Mouse (Mus musculus): ENCODE data around the gene Zfp710. TPM values are rescaled to one million over a fixed set of nuclear protein-coding genes. Genes with fewer than 3 reads are reported as not detected.
"Not testable (repeated sequence)": the region's sequence is repeated elsewhere in the genome, so short reads cannot be mapped to it uniquely, and the experiment has no call there.

The Zfp710 gene
- polyA plus RNA-seq, 1 experiment from 2014 or later: 12.4 TPM

DNA sequence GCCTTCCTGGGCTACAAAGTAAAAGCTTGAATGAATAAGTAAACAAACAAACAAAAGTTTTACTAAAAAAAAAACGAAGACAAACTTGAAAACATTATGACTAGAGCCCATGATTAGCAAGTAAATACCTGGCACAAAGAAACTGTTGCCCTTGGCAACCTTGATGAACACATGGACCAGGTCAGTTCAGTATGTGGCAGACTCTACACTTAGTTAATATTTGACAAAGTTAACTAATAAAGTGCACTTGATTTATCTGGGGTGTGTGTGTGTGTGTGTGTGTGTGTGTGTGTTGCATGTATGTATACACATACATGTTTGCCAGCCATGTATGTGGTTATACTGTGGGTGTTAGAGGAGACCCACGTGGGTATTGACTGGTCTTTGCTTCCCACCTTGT is 25.1 kb downstream of the Zfp710 start:
- Histone ChIP-seq H3K9me3 (replicated peaks; ENCODE audit: control insufficient read depth, low read length) (no peaks in the 10 kb centered on the region), H3K9ac (ENCODE audit: low read length) (no peak overlapping the region), H3K27me3 (ENCODE audit: control insufficient read depth, insufficient read depth, low read length) (no peaks in the 10 kb centered on the region), H3K4me1 (ENCODE audit: control insufficient read depth, insufficient read depth, low read length) (peaks cover 26% of the 10 kb centered on the region), H3K36me3 (ENCODE audit: control insufficient read depth, insufficient read depth) (no peaks in the 10 kb centered on the region), H3K4me3 (ENCODE audit: low read length) (no peak overlapping the region), H3K27ac (ENCODE audit: low read length) (no peak overlapping the region), H3K4me2 (ENCODE audit: low read depth, low read length) (no peak overlapping the region)
- no peak for ATAC-seq (replicated peaks; ENCODE audit: extremely low read depth, insufficient read depth, low FRiP score)
- WGBS: 76% methylated on average over 2 of the region's 2 CpGs

DNA sequence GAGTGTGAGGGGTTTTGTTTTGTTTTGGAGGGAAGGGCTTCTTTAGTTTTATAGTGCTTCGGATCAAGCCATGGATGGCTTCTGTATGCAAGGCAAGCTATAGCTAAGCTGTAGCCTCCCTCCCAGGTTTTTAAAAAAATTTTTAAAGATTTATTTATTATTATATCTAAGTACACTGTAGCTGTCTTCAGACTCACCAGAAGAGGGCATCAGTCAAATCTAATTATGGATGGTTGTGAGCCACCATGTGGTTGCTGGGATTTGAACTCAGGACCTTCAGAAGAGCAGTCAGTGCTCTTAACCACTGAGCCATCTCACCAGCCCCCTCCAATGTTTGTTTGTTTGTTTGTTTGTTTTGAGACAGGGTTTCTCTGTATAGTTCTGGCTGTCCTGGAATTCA is 25.8 kb downstream of the Zfp710 start:
- H3K9ac ChIP-seq (ENCODE audit: low read length); ATAC-seq (replicated peaks; ENCODE audit: extremely low read depth, insufficient read depth, low FRiP score); H3K36me3 ChIP-seq (ENCODE audit: control insufficient read depth, insufficient read depth); H3K4me3 ChIP-seq (ENCODE audit: low read length); H3K9me3 ChIP-seq (replicated peaks; ENCODE audit: control insufficient read depth, low read length); H3K4me2 ChIP-seq (ENCODE audit: low read depth, low read length); H3K27me3 ChIP-seq (ENCODE audit: control insufficient read depth, insufficient read depth, low read length); H3K27ac ChIP-seq (ENCODE audit: low read length): not testable (repeated sequence)
- WGBS: 97% methylated on average over 1 of the region's 1 CpGs
- H3K4me1 ChIP-seq (ENCODE audit: control insufficient read depth, insufficient read depth, low read length): peaks cover 26% of the 10 kb centered on the region

DNA sequence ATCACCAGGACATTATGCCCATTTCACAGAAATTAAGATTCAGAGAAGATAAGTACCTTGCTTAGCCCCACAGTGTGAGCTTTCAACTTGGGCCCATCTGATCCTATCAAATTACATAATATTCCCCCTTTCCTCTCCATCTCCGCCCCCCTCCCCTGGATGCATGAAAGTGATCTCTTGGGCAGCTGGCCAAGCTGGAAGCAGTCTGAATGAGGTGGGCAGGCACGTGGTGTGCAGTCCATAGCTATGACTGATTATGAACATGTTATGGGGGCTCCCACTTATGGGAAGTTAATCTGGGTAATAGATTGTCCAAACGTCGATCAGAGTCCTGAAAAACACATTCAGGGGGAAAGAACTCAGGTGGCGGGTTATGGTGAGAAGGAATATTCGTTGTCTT is 27.2 kb downstream of the Zfp710 start:
- H3K9ac ChIP-seq (ENCODE audit: low read length): no peak overlapping the region
- H3K4me1 ChIP-seq (ENCODE audit: control insufficient read depth, insufficient read depth, low read length): peaks cover 36% of the 10 kb centered on the region
- no peak overlapping the region for H3K4me3 ChIP-seq (ENCODE audit: low read length)
- peak overlapping the region; percentile 50 for H3K4me2 ChIP-seq (ENCODE audit: low read depth, low read length)
- 36% methylated on average over 6 of the region's 6 CpGs for WGBS
- H3K36me3 ChIP-seq (ENCODE audit: control insufficient read depth, insufficient read depth): no peaks in the 10 kb centered on the region
- 0 out of 2 replicates have a peak, but pooled peaks have one; percentile 15 for ATAC-seq (replicated peaks; ENCODE audit: extremely low read depth, insufficient read depth, low FRiP score)
- peak overlapping the region; percentile 70 for H3K27ac ChIP-seq (ENCODE audit: low read length)
- H3K9me3 ChIP-seq (replicated peaks; ENCODE audit: control insufficient read depth, low read length): no peaks in the 10 kb centered on the region
- H3K27me3 ChIP-seq (ENCODE audit: control insufficient read depth, insufficient read depth, low read length): no peaks in the 10 kb centered on the region

DNA sequence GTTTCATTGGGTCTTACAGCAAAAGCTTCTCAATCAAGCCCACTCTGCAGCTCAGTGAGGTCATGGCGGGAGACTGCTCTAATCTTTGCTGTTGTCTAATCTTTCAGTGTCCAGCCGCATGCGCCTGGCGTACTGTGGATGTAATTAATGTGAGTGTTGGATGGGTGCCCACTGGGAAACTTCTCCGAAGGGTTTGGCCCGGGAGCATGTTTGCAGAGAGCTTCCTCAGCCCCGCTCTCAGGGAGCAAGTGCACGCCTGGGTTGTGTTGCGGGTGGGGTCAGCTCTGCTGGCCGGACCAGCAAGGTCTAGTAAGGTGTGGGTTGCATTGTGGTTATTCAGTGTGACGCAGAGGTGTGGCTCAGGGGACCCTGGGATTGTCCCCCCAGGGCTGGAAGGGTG is 27.6 kb downstream of the Zfp710 start:
- H3K4me2 ChIP-seq (ENCODE audit: low read depth, low read length): peak overlapping the region; percentile 50
- WGBS: 21% methylated on average over 11 of the region's 11 CpGs
- H3K36me3 ChIP-seq (ENCODE audit: control insufficient read depth, insufficient read depth): no peaks in the 10 kb centered on the region
- H3K27me3 ChIP-seq (ENCODE audit: control insufficient read depth, insufficient read depth, low read length): no peaks in the 10 kb centered on the region
- peak overlapping the region; percentile 38 for H3K9ac ChIP-seq (ENCODE audit: low read length)
- H3K4me1 ChIP-seq (ENCODE audit: control insufficient read depth, insufficient read depth, low read length): peaks cover 40% of the 10 kb centered on the region
- ATAC-seq (replicated peaks; ENCODE audit: extremely low read depth, insufficient read depth, low FRiP score): peak; percentile 70; the same call in 1 of the 2 replicates
- no peaks in the 10 kb centered on the region for H3K9me3 ChIP-seq (replicated peaks; ENCODE audit: control insufficient read depth, low read length)
- no peak overlapping the region for H3K4me3 ChIP-seq (ENCODE audit: low read length)
- H3K27ac ChIP-seq (ENCODE audit: low read length): peak overlapping the region; percentile 70

DNA sequence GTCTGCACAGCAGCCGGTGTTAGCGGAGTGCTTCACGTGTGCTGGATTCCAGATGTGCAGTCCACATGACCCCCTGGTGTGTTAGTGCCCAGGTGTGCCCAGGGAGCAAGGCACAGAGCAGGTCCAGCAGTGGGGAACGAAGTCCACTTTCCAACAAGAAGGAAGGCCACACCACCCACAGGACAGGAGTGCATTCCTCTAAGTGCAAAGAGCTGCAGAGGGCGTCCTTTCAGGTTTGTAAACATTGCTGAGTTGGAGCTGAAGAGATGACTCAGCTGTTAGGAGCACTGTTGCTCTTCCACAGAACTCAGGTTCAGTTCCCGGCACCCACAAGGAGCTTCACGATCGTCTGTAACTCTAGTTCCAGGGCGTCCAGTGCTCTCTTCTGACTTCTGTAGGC is 28.5 kb downstream of the Zfp710 start:
- H3K9me3 ChIP-seq (replicated peaks; ENCODE audit: control insufficient read depth, low read length): no peaks in the 10 kb centered on the region
- no peak overlapping the region for H3K27ac ChIP-seq (ENCODE audit: low read length)
- H3K27me3 ChIP-seq (ENCODE audit: control insufficient read depth, insufficient read depth, low read length): no peaks in the 10 kb centered on the region
- no peak overlapping the region for H3K4me3 ChIP-seq (ENCODE audit: low read length)
- WGBS: 91% methylated on average over 9 of the region's 9 CpGs
- peaks cover 46% of the 10 kb centered on the region for H3K4me1 ChIP-seq (ENCODE audit: control insufficient read depth, insufficient read depth, low read length)
- H3K9ac ChIP-seq (ENCODE audit: low read length): no peak overlapping the region
- no peaks in the 10 kb centered on the region for H3K36me3 ChIP-seq (ENCODE audit: control insufficient read depth, insufficient read depth)
- no peak for ATAC-seq (replicated peaks; ENCODE audit: extremely low read depth, insufficient read depth, low FRiP score)
- no peak overlapping the region for H3K4me2 ChIP-seq (ENCODE audit: low read depth, low read length)

DNA sequence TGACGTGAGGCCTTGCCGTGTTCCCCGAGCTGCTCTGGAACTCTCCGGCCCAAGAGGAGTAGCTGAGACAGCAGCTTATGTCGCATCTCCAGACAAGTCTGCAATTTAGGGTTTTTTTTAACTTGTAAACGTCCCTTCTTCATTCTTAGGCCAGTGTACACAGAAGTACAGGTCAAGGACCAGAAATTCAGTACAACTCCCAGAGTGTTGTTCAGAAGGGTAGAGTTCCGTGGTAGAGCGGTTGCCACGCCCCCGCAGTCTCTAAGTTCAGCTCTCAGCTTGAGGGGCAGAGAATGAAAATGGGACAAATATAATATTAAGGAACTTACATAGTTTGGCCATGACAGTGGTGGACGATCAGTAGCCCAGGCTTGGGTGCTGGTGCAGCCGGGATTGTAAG is 31.2 kb downstream of the Zfp710 start:
- 71% methylated on average over 12 of the region's 12 CpGs for WGBS
- H3K9me3 ChIP-seq (replicated peaks; ENCODE audit: control insufficient read depth, low read length): no peaks in the 10 kb centered on the region
- peaks cover 68% of the 10 kb centered on the region for H3K4me1 ChIP-seq (ENCODE audit: control insufficient read depth, insufficient read depth, low read length)
- H3K27ac ChIP-seq (ENCODE audit: low read length): peak overlapping the region; percentile 59
- H3K9ac ChIP-seq (ENCODE audit: low read length): no peak overlapping the region
- no peaks in the 10 kb centered on the region for H3K27me3 ChIP-seq (ENCODE audit: control insufficient read depth, insufficient read depth, low read length)
- no peaks in the 10 kb centered on the region for H3K36me3 ChIP-seq (ENCODE audit: control insufficient read depth, insufficient read depth)
- H3K4me2 ChIP-seq (ENCODE audit: low read depth, low read length): peak overlapping the region; percentile 17; the same call in 1 of the 2 replicates
- H3K4me3 ChIP-seq (ENCODE audit: low read length): peak overlapping the region; percentile 5; the same call in 1 of the 2 replicates
- no peak for ATAC-seq (replicated peaks; ENCODE audit: extremely low read depth, insufficient read depth, low FRiP score)

DNA sequence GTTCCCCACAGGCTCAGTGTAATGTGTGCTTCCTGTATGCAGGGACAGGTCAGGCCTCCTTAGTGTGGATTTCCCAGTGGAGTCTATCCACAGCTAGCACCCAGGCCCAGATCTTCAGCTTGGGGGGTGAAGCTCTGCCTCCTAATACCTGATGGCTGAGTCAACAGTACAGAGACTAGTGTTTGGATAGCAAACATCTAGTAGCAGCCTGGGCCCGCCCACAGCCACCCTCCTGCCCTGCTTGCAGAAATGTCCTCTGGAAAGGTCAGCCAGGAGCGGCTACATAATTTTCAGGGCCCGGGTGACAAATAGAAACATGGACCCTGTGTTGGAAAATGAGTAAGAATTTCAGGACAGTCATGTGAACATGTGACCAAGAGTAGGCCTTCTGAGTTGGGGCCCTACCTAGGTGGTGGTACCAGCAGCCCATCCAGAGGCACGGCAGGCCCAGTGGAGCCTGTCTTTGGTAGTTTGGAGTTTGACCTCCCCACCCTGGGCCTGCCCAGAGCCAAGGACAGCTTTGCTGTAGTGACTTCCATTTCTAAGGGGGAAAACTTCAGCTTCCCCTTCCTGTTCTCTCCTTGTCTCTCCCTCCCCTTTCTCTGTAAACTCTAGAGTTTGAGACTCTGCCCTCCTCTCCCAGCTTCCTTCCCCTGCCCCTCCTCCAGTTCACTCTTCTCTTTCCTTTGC is 32.5 kb downstream of the Zfp710 start:
- ATAC-seq (replicated peaks; ENCODE audit: extremely low read depth, insufficient read depth, low FRiP score): no peak; the same call in 1 of the 2 replicates
- Histone ChIP-seq H3K4me1 (ENCODE audit: control insufficient read depth, insufficient read depth, low read length) (peaks cover 65% of the 10 kb centered on the region), H3K4me3 (ENCODE audit: low read length) (no peak overlapping the region)

DNA sequence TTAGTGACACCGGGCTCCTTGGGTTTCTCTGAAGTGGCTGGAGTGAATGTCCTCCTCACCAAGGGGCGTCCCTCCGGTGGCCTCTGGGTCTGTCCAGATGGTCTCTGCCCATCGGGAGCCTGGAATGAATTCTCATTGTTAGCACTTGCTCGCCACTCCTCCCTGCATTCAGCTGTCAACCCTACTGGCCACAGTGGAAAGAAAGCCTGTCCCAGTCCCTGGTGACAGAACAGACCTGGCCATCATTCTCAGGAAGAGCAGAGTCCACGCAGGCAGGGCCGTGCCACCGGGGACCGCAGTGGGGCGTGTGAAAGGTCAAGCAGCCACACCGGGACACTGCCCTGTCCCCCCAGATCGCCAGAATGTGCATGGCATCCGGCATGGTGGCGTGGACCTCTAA is 33.2 kb downstream of the Zfp710 start:
- H3K9ac ChIP-seq (ENCODE audit: low read length): peak overlapping the region; percentile 60
- peaks cover 58% of the 10 kb centered on the region for H3K4me1 ChIP-seq (ENCODE audit: control insufficient read depth, insufficient read depth, low read length)
- no peak for ATAC-seq (replicated peaks; ENCODE audit: extremely low read depth, insufficient read depth, low FRiP score)

More for the DNA sequence above, 32.5 kb downstream of the Zfp710 start:
- Histone ChIP-seq H3K27me3 (ENCODE audit: control insufficient read depth, insufficient read depth, low read length) (no peaks in the 10 kb centered on the region), H3K27ac (ENCODE audit: low read length) (peak overlapping the region; percentile 92), H3K36me3 (ENCODE audit: control insufficient read depth, insufficient read depth) (no peaks in the 10 kb centered on the region), H3K9me3 (replicated peaks; ENCODE audit: control insufficient read depth, low read length) (no peaks in the 10 kb centered on the region), H3K4me2 (ENCODE audit: low read depth, low read length) (peak overlapping the region; percentile 29; the same call in 1 of the 2 replicates), H3K9ac (ENCODE audit: low read length) (peak overlapping the region; percentile 60)
- whole genome bisulfite sequencing: 37% methylated on average over 4 of the region's 4 CpGs

DNA sequence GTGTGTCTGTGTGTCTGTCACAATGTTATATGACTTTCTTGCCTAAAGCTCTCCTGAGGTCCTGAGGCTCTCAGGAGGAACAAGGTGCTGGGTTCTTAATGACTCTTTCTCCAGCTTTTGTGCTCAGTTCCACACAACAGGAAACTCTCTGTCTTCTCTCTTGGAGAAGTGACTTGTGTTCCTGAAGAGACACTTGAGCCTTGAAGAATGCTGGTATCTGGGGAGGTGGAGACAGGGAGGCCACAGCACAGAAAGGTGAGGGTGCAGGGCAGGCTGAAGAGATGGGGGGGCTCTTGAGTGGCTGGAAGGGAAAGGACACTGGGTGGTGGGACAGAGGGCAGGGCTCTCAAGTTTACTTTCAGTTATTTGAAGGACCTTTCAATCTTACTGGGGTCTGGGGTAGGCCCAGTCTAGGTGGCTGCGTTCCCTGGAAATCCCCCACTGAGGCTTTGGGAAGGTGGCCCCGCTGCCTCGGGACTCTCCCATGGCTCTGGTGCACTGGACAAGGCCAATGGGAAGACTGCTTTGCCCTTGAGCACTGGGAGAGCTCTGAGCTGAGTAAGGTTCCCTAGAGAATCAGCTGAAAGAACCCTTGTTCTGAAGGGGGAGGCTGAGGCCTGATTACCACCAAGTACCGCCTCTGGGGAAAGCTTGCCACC is 33.9 kb downstream of the Zfp710 start:
- H3K27me3 ChIP-seq (ENCODE audit: control insufficient read depth, insufficient read depth, low read length): no peaks in the 10 kb centered on the region
- no peak for ATAC-seq (replicated peaks; ENCODE audit: extremely low read depth, insufficient read depth, low FRiP score)
- peak overlapping the region; percentile 43 for H3K9ac ChIP-seq (ENCODE audit: low read length)
- H3K9me3 ChIP-seq (replicated peaks; ENCODE audit: control insufficient read depth, low read length): no peaks in the 10 kb centered on the region
- no peak overlapping the region for H3K4me3 ChIP-seq (ENCODE audit: low read length)
- H3K27ac ChIP-seq (ENCODE audit: low read length): peak overlapping the region; percentile 92
- H3K4me1 ChIP-seq (ENCODE audit: control insufficient read depth, insufficient read depth, low read length): peaks cover 55% of the 10 kb centered on the region
- no peaks in the 10 kb centered on the region for H3K36me3 ChIP-seq (ENCODE audit: control insufficient read depth, insufficient read depth)
- WGBS: 56% methylated on average over 4 of the region's 4 CpGs
- no peak overlapping the region for H3K4me2 ChIP-seq (ENCODE audit: low read depth, low read length)

More for the DNA sequence above, 33.2 kb downstream of the Zfp710 start:
- peak overlapping the region; percentile 29; the same call in 1 of the 2 replicates for H3K4me2 ChIP-seq (ENCODE audit: low read depth, low read length)
- no peaks in the 10 kb centered on the region for H3K27me3 ChIP-seq (ENCODE audit: control insufficient read depth, insufficient read depth, low read length)
- 47% methylated on average over 14 of the region's 14 CpGs for WGBS
- H3K36me3 ChIP-seq (ENCODE audit: control insufficient read depth, insufficient read depth): no peaks in the 10 kb centered on the region
- no peaks in the 10 kb centered on the region for H3K9me3 ChIP-seq (replicated peaks; ENCODE audit: control insufficient read depth, low read length)
- no peak overlapping the region for H3K4me3 ChIP-seq (ENCODE audit: low read length)
- peak overlapping the region; percentile 92 for H3K27ac ChIP-seq (ENCODE audit: low read length)
